Mouse (Mus musculus): ENCODE measurements at regions not wholly inside any gene's neighbourhood (a gene's known extent, or its start where the extent isn't known, plus 50 kb on each side); places are given as distances from the start of the nearest gene placed in this dataset.
"Not testable (repeated sequence)": the region's sequence is repeated elsewhere in the genome, so short reads cannot be mapped to it uniquely, and the experiment has no call there.

DNA sequence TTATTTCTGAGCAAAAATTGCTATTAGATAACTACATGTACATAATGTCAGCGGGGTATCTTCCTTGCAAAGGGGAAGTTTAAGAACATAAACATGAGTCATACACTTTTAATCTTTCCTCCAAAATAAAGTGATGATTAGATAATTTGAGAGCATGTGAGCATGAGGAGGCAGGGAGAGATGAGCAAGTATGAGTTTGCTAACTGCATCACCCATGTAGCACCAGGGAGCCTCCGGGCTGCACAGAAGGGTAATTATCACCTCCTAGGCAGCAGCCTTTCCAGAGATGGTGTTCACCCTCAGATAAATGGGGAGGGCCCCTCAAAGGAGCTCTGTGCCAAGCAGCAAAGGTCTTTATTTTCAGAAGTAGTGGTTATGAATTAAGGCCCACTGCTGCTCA is 568.1 kb upstream of the G6pd2 start:
- Histone ChIP-seq H3K27me3 (no peaks in the 10 kb centered on the region), H3K36me3 (no peaks in the 10 kb centered on the region), H3K9ac (no peak overlapping the region), H3K4me3 (no peak overlapping the region), H3K27ac (replicated peaks) (no peak overlapping the region), H3K4me1 (replicated peaks) (no peaks in the 10 kb centered on the region), H3K4me2 (no peak overlapping the region), H3K9me3 (no peaks in the 10 kb centered on the region)
- no peak for ATAC-seq (ENCODE audit: low read depth)
- WGBS, result 76% methylated on average over 2 of the region's 2 CpGs

DNA sequence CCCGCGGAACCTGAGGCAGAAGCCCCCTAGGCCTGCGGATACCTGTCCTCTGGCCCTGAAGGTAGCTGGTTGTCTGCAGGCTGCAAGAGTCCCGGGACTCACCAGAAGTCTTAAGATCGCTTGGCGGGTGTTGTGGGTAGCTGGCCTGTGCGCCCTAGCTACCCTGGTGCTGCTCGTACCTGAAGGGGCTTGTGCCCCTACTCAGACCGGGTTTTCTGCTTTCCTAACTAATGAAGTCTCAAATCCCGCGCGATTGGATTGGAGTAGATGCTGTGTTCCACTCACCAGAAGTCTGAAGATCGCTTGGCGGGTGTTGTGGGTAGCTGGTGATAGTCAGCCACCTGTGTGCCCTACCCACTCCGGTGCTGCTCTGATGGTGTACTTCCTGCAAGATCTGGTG is 520.1 kb upstream of the G6pd2 start:
- H3K27me3 ChIP-seq; ATAC-seq (ENCODE audit: low read depth); H3K4me1 ChIP-seq (replicated peaks); H3K36me3 ChIP-seq; H3K9me3 ChIP-seq; H3K9ac ChIP-seq; H3K4me2 ChIP-seq; H3K4me3 ChIP-seq; H3K27ac ChIP-seq (replicated peaks): not testable (repeated sequence)
- WGBS, result 91% methylated on average over 15 of the region's 15 CpGs

DNA sequence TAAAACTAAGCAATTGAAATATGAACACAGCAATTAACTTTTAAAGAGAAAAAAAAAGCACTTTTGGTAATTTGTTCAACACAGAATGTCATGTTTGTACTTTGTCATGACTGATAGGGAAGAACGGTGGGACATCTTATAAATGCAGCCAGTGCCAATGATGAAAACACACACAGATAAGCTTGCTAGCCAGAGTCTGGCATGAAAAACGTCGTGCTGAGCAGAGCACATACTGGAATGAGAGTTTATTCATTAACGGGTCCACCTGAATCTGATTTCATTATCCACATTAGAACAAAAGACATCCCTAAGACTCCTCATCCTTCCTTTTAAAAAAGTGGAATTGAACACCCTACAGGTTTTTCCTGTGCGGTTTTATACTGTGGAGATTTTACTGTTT is 493.7 kb upstream of the G6pd2 start:
- H3K27me3 ChIP-seq, result no peaks in the 10 kb centered on the region
- WGBS, result 80% methylated on average over 5 of the region's 5 CpGs
- no peak overlapping the region for H3K27ac ChIP-seq (replicated peaks)
- no peaks in the 10 kb centered on the region for H3K4me1 ChIP-seq (replicated peaks)
- ATAC-seq (ENCODE audit: low read depth), result no peak
- H3K4me3 ChIP-seq, result no peak overlapping the region
- no peak overlapping the region for H3K9ac ChIP-seq
- no peak overlapping the region for H3K4me2 ChIP-seq
- H3K9me3 ChIP-seq, result no peaks in the 10 kb centered on the region
- H3K36me3 ChIP-seq, result no peaks in the 10 kb centered on the region

DNA sequence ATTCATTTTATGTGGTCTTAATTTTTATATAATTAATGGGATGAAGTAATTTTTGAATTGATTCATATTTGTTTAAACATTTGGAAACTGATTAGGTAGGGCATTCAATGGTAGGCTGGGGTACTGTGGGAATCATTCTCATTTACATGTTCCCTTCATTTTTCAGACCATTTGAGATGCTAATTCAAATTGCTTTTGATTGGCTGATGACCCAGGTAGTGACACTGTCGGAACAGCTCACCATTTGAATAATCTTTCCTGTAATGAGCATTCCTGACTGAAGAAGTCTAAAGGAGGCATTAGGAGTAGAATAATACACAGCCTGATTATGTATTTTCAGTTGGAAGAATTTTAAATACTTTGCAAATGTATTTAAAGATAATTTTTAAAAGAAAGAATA is 457.2 kb upstream of the G6pd2 start:
- no peak overlapping the region for H3K4me2 ChIP-seq
- H3K27ac ChIP-seq (replicated peaks), result no peak overlapping the region
- no peaks in the 10 kb centered on the region for H3K4me1 ChIP-seq (replicated peaks)
- no peaks in the 10 kb centered on the region for H3K27me3 ChIP-seq
- WGBS, result 45% methylated on average over 1 of the region's 1 CpGs
- no peak for ATAC-seq (ENCODE audit: low read depth)
- no peak overlapping the region for H3K4me3 ChIP-seq
- no peaks in the 10 kb centered on the region for H3K36me3 ChIP-seq
- H3K9me3 ChIP-seq, result no peaks in the 10 kb centered on the region
- no peak overlapping the region for H3K9ac ChIP-seq

DNA sequence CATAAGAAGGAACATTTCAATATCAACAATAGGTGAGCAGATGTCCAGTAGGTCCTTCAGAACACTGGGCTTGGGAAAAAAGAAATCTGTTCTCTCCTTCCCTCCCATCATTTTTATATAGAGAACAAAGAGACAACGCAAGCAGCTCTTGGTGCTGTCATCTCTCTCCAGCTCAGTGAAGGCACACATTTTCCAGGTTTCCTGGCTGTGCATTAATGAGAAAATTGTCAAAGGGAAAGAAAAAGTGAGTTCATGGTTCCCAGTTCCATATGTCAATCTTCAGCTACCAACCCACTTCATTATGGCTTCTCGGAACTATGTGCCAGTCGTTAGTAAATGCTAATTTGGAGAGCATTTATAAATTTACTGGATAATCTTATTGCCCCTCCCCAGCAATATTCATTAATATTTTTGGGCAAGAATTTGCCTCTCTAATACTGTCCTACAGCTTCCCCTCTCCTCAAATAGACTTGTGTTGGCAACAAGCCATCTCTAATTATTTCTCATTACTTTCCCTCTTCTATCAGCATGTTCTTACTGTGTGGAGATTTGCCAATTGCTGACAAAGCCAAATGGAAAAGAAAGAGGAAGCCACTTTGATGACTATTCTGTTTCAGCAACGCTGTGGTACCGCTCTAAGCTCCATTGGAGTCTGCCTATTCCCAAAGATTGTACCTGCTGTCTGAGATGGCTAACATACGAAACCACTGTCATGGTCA is 453.2 kb upstream of the G6pd2 start:
- H3K9ac ChIP-seq, result no peak overlapping the region
- no peaks in the 10 kb centered on the region for H3K36me3 ChIP-seq
- 0 out of 2 replicates have a peak, but pooled peaks cover 3% of the 10 kb centered on the region for H3K9me3 ChIP-seq
- no peak overlapping the region for H3K27ac ChIP-seq (replicated peaks)
- no peak for ATAC-seq (ENCODE audit: low read depth)
- H3K27me3 ChIP-seq, result no peaks in the 10 kb centered on the region
- H3K4me2 ChIP-seq, result no peak overlapping the region
- no peaks in the 10 kb centered on the region for H3K4me1 ChIP-seq (replicated peaks)
- no peak overlapping the region for H3K4me3 ChIP-seq
- WGBS, result 85% methylated on average over 6 of the region's 6 CpGs

DNA sequence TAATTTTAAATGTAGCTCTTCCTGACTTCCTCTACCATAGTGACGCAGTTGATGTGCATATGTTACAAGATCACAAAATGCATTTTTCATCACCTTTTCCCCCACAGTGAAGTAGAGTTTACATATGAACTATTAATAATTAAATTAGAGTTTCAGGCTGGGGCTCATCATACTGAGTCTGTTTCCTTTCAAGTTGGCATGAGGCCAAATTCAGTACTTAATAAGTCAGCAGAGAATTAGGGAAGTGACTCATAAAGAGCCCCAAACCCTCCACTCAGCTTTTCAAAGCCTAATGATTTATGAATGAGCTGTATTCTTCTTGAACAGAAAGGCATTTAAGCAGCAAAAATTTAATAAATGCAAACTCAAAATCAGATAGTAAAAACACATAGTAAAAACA is 435.7 kb upstream of the G6pd2 start:
- H3K4me2 ChIP-seq, result no peak overlapping the region
- H3K4me3 ChIP-seq, result no peak overlapping the region
- no peaks in the 10 kb centered on the region for H3K9me3 ChIP-seq
- no peaks in the 10 kb centered on the region for H3K4me1 ChIP-seq (replicated peaks)
- ATAC-seq (ENCODE audit: low read depth), result peak; percentile 74
- H3K36me3 ChIP-seq, result no peaks in the 10 kb centered on the region
- 55% methylated on average over 1 of the region's 1 CpGs for WGBS
- H3K27ac ChIP-seq (replicated peaks), result no peak overlapping the region
- no peaks in the 10 kb centered on the region for H3K27me3 ChIP-seq
- no peak overlapping the region for H3K9ac ChIP-seq

DNA sequence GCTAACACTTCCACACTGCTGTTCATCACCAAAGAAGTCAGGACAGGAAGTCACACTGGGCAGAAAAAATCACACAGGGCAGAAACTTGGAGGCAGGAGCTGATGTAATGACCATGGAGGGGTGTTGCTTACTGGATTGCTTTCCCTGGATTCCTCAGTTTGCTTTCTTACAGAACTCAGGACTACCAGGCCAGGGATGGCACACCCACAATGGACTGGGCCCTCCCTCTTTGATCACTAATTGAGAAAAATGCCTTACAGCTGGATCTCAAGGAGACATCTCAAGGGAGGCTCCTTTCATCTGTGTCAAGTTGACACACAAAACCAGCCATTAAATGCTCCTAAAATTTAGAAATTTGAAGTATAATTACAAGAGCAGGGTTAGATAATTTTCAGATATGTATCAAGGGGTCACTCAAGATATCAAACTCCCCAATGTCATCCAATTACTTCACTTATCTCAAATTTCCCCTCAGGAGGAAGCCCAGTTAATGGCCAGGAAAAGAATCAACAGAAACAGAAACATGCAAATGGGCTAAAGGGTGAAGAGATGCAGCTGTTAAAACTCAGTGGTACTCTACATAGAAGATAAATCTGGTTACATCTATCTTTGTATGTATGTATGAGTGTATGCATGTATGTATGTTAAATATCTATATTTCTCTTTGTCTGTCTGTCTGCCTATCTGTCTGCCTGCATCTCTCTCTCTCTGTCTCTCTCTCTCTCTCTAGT is 413.5 kb upstream of the G6pd2 start:
- H3K4me3 ChIP-seq, result no peak overlapping the region
- ATAC-seq (ENCODE audit: low read depth), result no peak
- H3K27ac ChIP-seq (replicated peaks), result no peak overlapping the region
- no peak overlapping the region for H3K4me2 ChIP-seq
- H3K4me1 ChIP-seq (replicated peaks), result no peaks in the 10 kb centered on the region
- no peaks in the 10 kb centered on the region for H3K27me3 ChIP-seq
- H3K9ac ChIP-seq, result no peak overlapping the region
- no peaks in the 10 kb centered on the region for H3K9me3 ChIP-seq
- H3K36me3 ChIP-seq, result no peaks in the 10 kb centered on the region

Measured in neural tube, embryonic 13.5 days (tissue).